Mouse (Mus musculus): ENCODE results near the gene Kcne3.

The Kcne3 gene

DNA sequence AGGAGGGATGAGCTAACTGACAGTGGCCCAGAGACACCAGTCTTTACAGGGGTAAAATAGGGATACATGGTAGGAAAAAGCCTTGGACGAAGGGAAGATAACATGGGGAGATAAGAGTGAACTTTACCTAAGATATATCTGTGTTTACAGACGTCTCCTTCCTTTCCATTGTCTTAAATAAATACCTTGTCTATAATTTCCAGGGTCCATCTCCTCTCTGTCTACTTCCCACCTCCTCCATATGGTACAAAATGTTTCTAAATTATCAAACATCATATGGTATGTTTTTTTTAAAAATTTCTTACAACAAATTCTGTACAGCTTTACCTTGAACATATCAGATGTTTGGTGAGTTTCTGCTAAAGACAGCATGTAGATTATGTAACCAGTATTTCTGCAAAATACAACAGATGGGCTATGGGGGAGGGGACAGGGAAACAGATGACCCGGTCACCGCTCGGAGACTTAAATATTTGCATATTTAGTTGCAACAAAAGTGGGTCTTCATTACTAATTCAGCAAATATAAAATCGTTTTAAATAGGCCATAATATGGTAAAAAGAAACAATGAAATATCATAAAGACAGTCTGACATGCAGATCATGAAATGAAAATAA is 38.9 kb downstream of the Kcne3 start:
- TF ChIP-seq NANOG (IDR thresholded peaks at IDR 0.05; ENCODE audit: borderline replicate concordance, low read length) (no peak), POU5F1 (IDR thresholded peaks at IDR 0.05; ENCODE audit: borderline replicate concordance, low read length) (no peak), CTCF (conservative IDR thresholded peaks at IDR 0.05; ENCODE audit: low read length) (no peak)

GRCm38 (mm10) chr7:100215976-100216375 is 39.7 kb downstream of the Kcne3 start:
- H3K36me3 ChIP-seq (ENCODE audit: insufficient read depth, low read length), result no peaks in the 10 kb centered on the region
- H3K4me3 ChIP-seq (replicated peaks; ENCODE audit: low read length), result no peak overlapping the region
- TF ChIP-seq POU5F1 (IDR thresholded peaks at IDR 0.05; ENCODE audit: borderline replicate concordance, low read length) (no peak), NANOG (IDR thresholded peaks at IDR 0.05; ENCODE audit: borderline replicate concordance, low read length) (no peak), CTCF (conservative IDR thresholded peaks at IDR 0.05; ENCODE audit: low read length) (no peak)
- no peaks in the 10 kb centered on the region for H3K4me1 ChIP-seq (replicated peaks; ENCODE audit: low read depth, low read length)
- H3K9me3 ChIP-seq (ENCODE audit: low read length), result no peaks in the 10 kb centered on the region
- 0 out of 2 replicates have a peak, but pooled peaks cover 7% of the 10 kb centered on the region for H3K27me3 ChIP-seq (ENCODE audit: insufficient read depth, low read length)

More for the DNA sequence above, 38.9 kb downstream of the Kcne3 start:
- Histone ChIP-seq H3K9me3 (ENCODE audit: low read length) (no peaks in the 10 kb centered on the region), H3K4me3 (replicated peaks; ENCODE audit: low read length) (no peak overlapping the region), H3K4me1 (replicated peaks; ENCODE audit: low read depth, low read length) (no peaks in the 10 kb centered on the region), H3K27me3 (ENCODE audit: insufficient read depth, low read length) (0 out of 2 replicates have a peak, but pooled peaks cover 7% of the 10 kb centered on the region), H3K36me3 (ENCODE audit: insufficient read depth, low read length) (no peaks in the 10 kb centered on the region)

DNA sequence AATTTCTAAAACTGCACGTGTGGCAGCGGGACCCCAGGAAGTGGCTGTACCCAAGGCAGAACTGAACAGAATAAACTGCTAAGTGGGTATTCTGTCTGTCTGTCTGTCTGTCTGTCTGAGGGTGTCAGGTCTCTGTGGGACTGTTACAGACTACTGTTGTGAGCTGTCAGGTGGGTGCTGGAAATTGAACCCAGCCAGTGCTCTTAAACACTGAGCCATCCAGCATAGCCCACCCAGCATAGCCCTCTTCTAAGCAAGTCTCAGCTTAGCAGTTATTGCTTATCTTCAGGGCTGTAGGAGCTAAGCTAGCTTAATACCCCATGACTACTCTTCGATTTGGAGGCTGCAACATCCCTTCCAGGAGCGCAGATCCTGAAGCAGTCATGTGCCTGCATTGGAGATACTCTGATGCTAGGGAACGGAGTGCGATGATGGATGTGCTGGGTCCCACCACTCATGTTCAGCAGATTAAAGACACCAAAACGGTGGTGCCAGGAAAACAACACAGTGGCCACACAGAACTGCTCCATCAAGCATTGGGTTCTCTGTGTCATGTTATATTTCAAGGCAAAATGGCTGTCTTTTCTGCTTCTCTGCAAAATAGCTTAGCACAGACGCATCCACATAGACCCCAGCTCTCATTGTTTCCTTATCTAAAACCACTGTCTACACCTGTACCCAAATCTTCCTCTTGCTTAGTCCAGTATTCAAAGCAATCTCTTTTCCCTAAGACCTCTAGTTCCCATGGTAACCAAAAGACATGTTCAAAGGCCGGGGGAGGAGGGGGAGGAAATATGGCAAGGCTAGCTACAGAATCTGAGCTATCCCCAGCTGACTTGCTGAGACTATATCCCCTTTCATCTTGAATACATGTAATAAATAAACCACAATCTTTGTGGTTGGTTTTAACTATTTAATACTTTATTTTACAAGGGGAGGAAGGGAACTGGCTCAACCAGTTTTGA is 40.6 kb downstream of the Kcne3 start:
- H3K4me1 ChIP-seq (replicated peaks; ENCODE audit: low read depth, low read length), result no peaks in the 10 kb centered on the region
- TF ChIP-seq POU5F1 (IDR thresholded peaks at IDR 0.05; ENCODE audit: borderline replicate concordance, low read length) (no peak), NANOG (IDR thresholded peaks at IDR 0.05; ENCODE audit: borderline replicate concordance, low read length) (no peak), CTCF (conservative IDR thresholded peaks at IDR 0.05; ENCODE audit: low read length) (no peak)
- 0 out of 2 replicates have a peak, but pooled peaks cover 7% of the 10 kb centered on the region for H3K27me3 ChIP-seq (ENCODE audit: insufficient read depth, low read length)
- H3K36me3 ChIP-seq (ENCODE audit: insufficient read depth, low read length), result no peaks in the 10 kb centered on the region
- H3K9me3 ChIP-seq (ENCODE audit: low read length), result no peaks in the 10 kb centered on the region
- H3K4me3 ChIP-seq (replicated peaks; ENCODE audit: low read length), result no peak overlapping the region

GRCm38 (mm10) chr7:100227158-100227875 is 51.0 kb downstream of the Kcne3 start, which contains the start of gene Pgm2l1:
Gene Pgm2l1 (plus strand): TSS chr7:100227394.
- Histone ChIP-seq H3K4me3 (replicated peaks; ENCODE audit: low read length) (peak within 1 kb of the TSS; percentile 97), H3K27me3 (ENCODE audit: insufficient read depth, low read length) (no peaks in the 10 kb centered on the region), H3K36me3 (ENCODE audit: insufficient read depth, low read length) (no peaks in the 10 kb centered on the region), H3K9me3 (ENCODE audit: low read length) (no peaks in the 10 kb centered on the region), H3K4me1 (replicated peaks; ENCODE audit: low read depth, low read length) (peaks cover 21% of the 10 kb centered on the region)
- TF ChIP-seq NANOG (IDR thresholded peaks at IDR 0.05; ENCODE audit: borderline replicate concordance, low read length) (no peak), CTCF (conservative IDR thresholded peaks at IDR 0.05; ENCODE audit: low read length) (no peak), POU5F1 (IDR thresholded peaks at IDR 0.05; ENCODE audit: borderline replicate concordance, low read length) (no peak)

GRCm38 (mm10) chr7:100227896-100228525 is 51.7 kb downstream of the Kcne3 start:
- Histone ChIP-seq H3K9me3 (ENCODE audit: low read length) (no peaks in the 10 kb centered on the region), H3K36me3 (ENCODE audit: insufficient read depth, low read length) (no peaks in the 10 kb centered on the region), H3K4me3 (replicated peaks; ENCODE audit: low read length) (peak overlapping the region; percentile 97), H3K27me3 (ENCODE audit: insufficient read depth, low read length) (no peaks in the 10 kb centered on the region), H3K4me1 (replicated peaks; ENCODE audit: low read depth, low read length) (peaks cover 21% of the 10 kb centered on the region)
- TF ChIP-seq POU5F1 (IDR thresholded peaks at IDR 0.05; ENCODE audit: borderline replicate concordance, low read length), result no peak
- TF ChIP-seq CTCF (conservative IDR thresholded peaks at IDR 0.05; ENCODE audit: low read length), result no peak

DNA sequence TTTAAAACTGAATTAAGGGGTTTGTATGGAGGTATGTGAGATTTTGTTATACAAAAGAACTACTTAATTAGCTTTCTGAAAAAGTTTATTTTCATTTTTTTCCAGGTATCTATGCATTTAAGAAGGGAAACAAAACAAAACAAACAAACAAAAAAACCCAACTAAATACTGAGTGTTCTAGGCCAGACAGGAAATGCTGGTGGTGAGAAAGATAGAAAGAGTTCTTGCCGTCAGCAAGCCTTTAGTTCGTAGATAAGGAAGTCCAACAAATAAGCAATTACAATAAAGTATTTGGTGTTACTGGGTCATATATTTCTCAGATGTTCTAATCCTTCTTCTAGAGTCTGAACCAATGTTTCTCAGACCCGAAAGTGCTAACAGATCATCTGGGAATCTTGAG is 52.7 kb downstream of the Kcne3 start:
- TF ChIP-seq CTCF (conservative IDR thresholded peaks at IDR 0.05; ENCODE audit: low read length) (no peak), NANOG (IDR thresholded peaks at IDR 0.05; ENCODE audit: borderline replicate concordance, low read length) (no peak), POU5F1 (IDR thresholded peaks at IDR 0.05; ENCODE audit: borderline replicate concordance, low read length) (no peak)
- Histone ChIP-seq H3K4me1 (replicated peaks; ENCODE audit: low read depth, low read length) (peaks cover 21% of the 10 kb centered on the region), H3K4me3 (replicated peaks; ENCODE audit: low read length) (peak overlapping the region; percentile 97), H3K36me3 (ENCODE audit: insufficient read depth, low read length) (no peaks in the 10 kb centered on the region), H3K27me3 (ENCODE audit: insufficient read depth, low read length) (no peaks in the 10 kb centered on the region), H3K9me3 (ENCODE audit: low read length) (no peaks in the 10 kb centered on the region)

DNA sequence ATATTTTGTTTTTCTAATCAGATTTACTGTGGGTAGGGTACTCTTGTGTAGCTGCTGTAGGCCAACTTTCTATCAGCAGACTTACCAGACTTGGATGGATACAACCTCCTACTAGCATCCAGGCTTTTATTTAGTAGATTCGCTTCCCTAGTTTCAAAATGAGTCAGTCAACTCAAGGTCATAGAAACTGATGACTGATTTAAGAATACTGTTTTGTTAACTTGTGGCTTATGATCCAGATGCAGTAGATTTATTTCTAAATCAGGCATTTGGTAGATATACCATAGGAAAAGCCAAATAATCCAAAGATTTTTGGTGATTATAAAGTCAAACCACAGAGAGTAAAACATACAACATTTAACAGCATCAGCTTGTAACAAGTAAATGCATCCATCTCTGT is 54.3 kb downstream of the Kcne3 start:
- Histone ChIP-seq H3K9me3 (ENCODE audit: low read length) (no peaks in the 10 kb centered on the region), H3K27me3 (ENCODE audit: insufficient read depth, low read length) (no peaks in the 10 kb centered on the region), H3K4me1 (replicated peaks; ENCODE audit: low read depth, low read length) (peaks cover 21% of the 10 kb centered on the region), H3K36me3 (ENCODE audit: insufficient read depth, low read length) (no peaks in the 10 kb centered on the region), H3K4me3 (replicated peaks; ENCODE audit: low read length) (no peak overlapping the region)
- no peak for TF ChIP-seq NANOG (IDR thresholded peaks at IDR 0.05; ENCODE audit: borderline replicate concordance, low read length)
- TF ChIP-seq POU5F1 (IDR thresholded peaks at IDR 0.05; ENCODE audit: borderline replicate concordance, low read length), result no peak
- no peak for TF ChIP-seq CTCF (conservative IDR thresholded peaks at IDR 0.05; ENCODE audit: low read length)

Measured in E14TG2a.4 (cell line).